Mouse (Mus musculus): ENCODE data around the gene Gpt2. TPM values are rescaled to one million over a fixed set of nuclear protein-coding genes. Genes with fewer than 3 reads are reported as not detected.
A peak's percentile ranks its signal among the peaks of the same experiment; 100 is the strongest.

Gene Gpt2
- polyA plus RNA-seq, 1 experiment from 2014 or later: 39.1 TPM

DNA sequence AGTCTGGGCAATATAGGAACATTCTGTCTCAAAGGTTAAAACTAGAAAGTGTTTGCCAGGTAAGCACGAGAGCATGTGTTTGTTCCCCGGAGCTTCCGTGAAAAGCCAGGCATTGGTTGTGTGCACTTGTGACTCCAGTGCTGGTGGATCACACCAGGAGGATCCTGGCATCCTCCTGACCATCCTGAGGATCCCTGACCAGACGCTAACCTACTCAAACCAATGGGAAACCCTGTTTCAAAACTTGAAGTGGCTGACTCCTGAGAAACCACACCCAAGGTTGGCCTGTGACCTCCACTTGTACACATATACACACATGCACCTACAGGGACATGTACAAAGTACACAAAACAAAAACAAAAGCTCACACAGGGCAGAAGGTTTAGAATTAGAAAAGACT, 4.4 kb downstream of the Gpt2 start:
- no peak overlapping the region for H3K4me2 ChIP-seq (ENCODE audit: low read length)
- no peak overlapping the region for H3K9ac ChIP-seq (replicated peaks; ENCODE audit: low read depth, low read length)
- 88% methylated on average over 4 of the region's 4 CpGs for WGBS
- peaks cover 33% of the 10 kb centered on the region for H3K4me1 ChIP-seq (replicated peaks; ENCODE audit: control insufficient read depth, insufficient read depth, low read length)
- ATAC-seq: no peak
- no peak overlapping the region for H3K4me3 ChIP-seq (replicated peaks; ENCODE audit: low read length)
- H3K9me3 ChIP-seq (ENCODE audit: control insufficient read depth, low read length): no peaks in the 10 kb centered on the region
- no peaks in the 10 kb centered on the region for H3K27me3 ChIP-seq (replicated peaks; ENCODE audit: control insufficient read depth, insufficient read depth, low read length)
- no peak overlapping the region for H3K27ac ChIP-seq (ENCODE audit: low read length)
- H3K36me3 ChIP-seq (ENCODE audit: control insufficient read depth, insufficient read depth): no peaks in the 10 kb centered on the region

DNA sequence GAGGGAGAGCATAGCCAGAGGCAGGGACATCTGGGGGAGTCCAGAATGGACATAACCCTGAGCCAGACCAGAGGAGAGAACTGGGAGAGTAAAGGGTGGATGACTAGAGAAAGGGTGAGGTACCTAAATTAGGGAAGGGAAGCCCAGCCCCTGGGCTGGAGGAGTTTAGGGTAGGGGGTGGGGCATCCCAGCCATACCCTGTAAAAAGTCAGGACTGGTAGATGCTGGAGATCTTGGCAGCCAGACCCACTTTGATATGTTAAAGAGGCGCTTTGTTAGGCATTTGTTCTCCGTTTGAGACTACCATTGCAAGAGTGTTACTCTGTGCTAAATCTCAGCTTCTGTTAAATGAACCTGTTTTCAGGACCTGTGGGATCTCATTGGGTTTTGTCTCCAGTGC, 6.2 kb downstream of the Gpt2 start:
- Histone ChIP-seq H3K4me3 (replicated peaks; ENCODE audit: low read length) (no peak overlapping the region), H3K9me3 (ENCODE audit: control insufficient read depth, low read length) (no peaks in the 10 kb centered on the region), H3K4me1 (replicated peaks; ENCODE audit: control insufficient read depth, insufficient read depth, low read length) (peaks cover 24% of the 10 kb centered on the region), H3K27ac (ENCODE audit: low read length) (peak overlapping the region; percentile 35; the same call in 1 of the 2 replicates), H3K27me3 (replicated peaks; ENCODE audit: control insufficient read depth, insufficient read depth, low read length) (no peaks in the 10 kb centered on the region), H3K4me2 (ENCODE audit: low read length) (no peak overlapping the region), H3K36me3 (ENCODE audit: control insufficient read depth, insufficient read depth) (no peaks in the 10 kb centered on the region), H3K9ac (replicated peaks; ENCODE audit: low read depth, low read length) (no peak overlapping the region)
- WGBS: 18% methylated on average over 2 of the region's 2 CpGs
- 0 out of 2 replicates have a peak, but pooled peaks have one; percentile 15 for ATAC-seq

DNA sequence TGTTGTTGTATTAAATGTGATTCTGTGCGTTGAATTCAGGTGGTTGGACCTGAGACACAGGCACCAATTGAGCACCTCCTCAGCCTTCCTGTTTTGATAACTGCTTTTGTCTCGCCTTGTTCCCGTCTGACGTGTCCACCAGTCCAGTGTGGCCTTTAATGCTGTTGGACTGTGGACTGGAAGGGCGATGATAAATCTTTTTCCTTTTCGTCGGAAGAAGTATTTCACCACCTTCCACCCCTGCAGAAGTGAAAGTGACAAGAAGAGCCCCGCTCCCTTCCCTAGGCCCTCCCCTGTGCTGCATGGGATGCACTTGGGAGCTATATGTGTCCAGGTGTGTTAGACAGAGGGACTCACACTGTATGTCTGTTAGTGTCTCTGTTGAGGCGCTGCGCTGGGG, 8.1 kb downstream of the Gpt2 start:
- Histone ChIP-seq H3K27me3 (replicated peaks; ENCODE audit: control insufficient read depth, insufficient read depth, low read length) (no peaks in the 10 kb centered on the region), H3K4me1 (replicated peaks; ENCODE audit: control insufficient read depth, insufficient read depth, low read length) (peaks cover 16% of the 10 kb centered on the region), H3K9me3 (ENCODE audit: control insufficient read depth, low read length) (no peaks in the 10 kb centered on the region), H3K36me3 (ENCODE audit: control insufficient read depth, insufficient read depth) (peaks cover 3% of the 10 kb centered on the region; the same call in 1 of the 2 replicates), H3K9ac (replicated peaks; ENCODE audit: low read depth, low read length) (no peak overlapping the region), H3K4me2 (ENCODE audit: low read length) (no peak overlapping the region), H3K4me3 (replicated peaks; ENCODE audit: low read length) (no peak overlapping the region), H3K27ac (ENCODE audit: low read length) (no peak overlapping the region)
- 84% methylated on average over 10 of the region's 10 CpGs for WGBS
- peak; percentile 25; the same call in 1 of the 2 replicates for ATAC-seq

DNA sequence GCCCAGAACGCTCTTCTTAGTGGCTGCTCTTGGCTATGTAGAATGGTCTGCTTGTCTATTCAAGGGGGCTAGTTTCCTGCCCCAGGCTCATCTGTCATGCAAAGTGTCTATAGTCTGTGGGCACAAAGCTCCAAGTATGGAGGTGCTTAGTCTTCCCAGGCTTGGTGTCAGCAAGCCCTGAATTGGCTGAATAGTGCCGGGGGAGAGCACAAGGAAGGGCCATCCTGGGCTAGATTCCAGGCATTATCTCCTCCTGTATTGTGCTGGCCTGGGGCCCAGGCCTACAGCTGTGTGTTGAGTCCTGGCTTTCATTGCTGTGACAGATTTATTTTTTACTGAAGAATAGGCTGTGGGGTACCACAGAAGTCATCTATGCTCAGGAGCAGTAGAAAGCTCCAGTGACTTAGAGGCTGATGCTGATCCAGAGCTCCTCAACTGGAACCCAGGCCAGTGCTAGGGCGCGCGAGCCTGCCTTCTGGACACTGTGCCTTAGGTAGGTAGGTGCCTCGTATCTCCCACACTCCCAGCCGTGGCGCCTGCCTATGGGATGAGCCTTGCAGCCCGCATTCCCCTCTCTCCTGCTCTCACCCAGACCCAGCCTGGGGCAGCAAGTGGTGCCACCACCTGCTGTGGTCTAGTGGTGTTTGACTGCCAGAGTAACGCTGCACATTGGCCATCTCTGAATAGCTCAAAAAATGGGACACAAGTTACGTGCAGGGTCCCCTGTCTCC, 8.7 kb downstream of the Gpt2 start:
- peak; percentile 80 for ATAC-seq
- Histone ChIP-seq H3K27me3 (replicated peaks; ENCODE audit: control insufficient read depth, insufficient read depth, low read length) (no peaks in the 10 kb centered on the region), H3K4me3 (replicated peaks; ENCODE audit: low read length) (no peak overlapping the region), H3K36me3 (ENCODE audit: control insufficient read depth, insufficient read depth) (peaks cover 10% of the 10 kb centered on the region; the same call in 1 of the 2 replicates), H3K27ac (ENCODE audit: low read length) (no peak overlapping the region), H3K4me1 (replicated peaks; ENCODE audit: control insufficient read depth, insufficient read depth, low read length) (peaks cover 16% of the 10 kb centered on the region), H3K9ac (replicated peaks; ENCODE audit: low read depth, low read length) (no peak overlapping the region), H3K9me3 (ENCODE audit: control insufficient read depth, low read length) (no peaks in the 10 kb centered on the region), H3K4me2 (ENCODE audit: low read length) (no peak overlapping the region)
- 50% methylated on average over 11 of the region's 11 CpGs for WGBS

DNA sequence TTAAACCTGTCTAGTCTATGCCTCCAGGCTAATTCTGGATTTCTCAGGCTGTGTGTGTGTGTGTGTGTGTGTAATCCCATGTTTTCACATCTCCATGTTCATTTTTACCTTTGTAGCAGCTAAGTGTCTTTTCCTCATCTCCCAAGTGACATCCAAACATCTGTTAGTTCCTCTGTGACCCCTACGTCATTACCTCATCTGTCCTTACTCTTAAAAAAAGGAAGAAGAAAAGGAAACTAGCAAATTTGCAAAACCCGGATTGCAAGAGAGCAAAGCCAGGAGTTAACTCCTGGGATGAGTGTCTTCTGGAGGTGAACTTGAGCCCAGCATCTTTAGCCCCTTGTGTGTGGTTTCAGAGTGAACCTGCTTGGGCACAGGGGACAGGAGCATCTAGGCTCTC, 10.0 kb downstream of the Gpt2 start:
- H3K4me2 ChIP-seq (ENCODE audit: low read length): no peak overlapping the region
- no peak overlapping the region for H3K9ac ChIP-seq (replicated peaks; ENCODE audit: low read depth, low read length)
- no peak overlapping the region for H3K27ac ChIP-seq (ENCODE audit: low read length)
- H3K27me3 ChIP-seq (replicated peaks; ENCODE audit: control insufficient read depth, insufficient read depth, low read length): no peaks in the 10 kb centered on the region
- H3K9me3 ChIP-seq (ENCODE audit: control insufficient read depth, low read length): no peaks in the 10 kb centered on the region
- no peak overlapping the region for H3K4me3 ChIP-seq (replicated peaks; ENCODE audit: low read length)
- peaks cover 16% of the 10 kb centered on the region for H3K4me1 ChIP-seq (replicated peaks; ENCODE audit: control insufficient read depth, insufficient read depth, low read length)
- WGBS: 82% methylated on average over 2 of the region's 2 CpGs
- H3K36me3 ChIP-seq (ENCODE audit: control insufficient read depth, insufficient read depth): peaks cover 11% of the 10 kb centered on the region; the same call in 1 of the 2 replicates
- ATAC-seq: no peak

DNA sequence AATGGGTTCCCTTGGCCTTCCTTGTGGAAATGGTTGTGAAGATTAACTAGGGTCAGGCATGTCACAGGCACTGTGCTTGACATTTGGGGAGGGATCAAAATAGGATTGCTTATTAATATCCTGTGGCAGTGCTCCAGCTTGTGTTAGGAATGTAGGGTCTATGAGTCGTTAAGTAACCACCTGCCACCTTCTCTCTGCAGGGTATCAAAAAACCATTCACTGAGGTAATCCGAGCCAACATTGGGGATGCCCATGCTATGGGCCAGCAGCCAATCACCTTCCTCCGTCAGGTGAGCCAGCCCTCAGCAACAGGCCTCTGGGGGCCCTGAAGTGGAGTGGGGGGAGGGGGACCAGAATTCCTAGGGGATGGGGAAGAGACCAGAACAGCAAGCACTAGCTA, 10.7 kb downstream of the Gpt2 start:
- H3K36me3 ChIP-seq (ENCODE audit: control insufficient read depth, insufficient read depth): peaks cover 14% of the 10 kb centered on the region
- H3K9me3 ChIP-seq (ENCODE audit: control insufficient read depth, low read length): no peaks in the 10 kb centered on the region
- H3K27me3 ChIP-seq (replicated peaks; ENCODE audit: control insufficient read depth, insufficient read depth, low read length): no peaks in the 10 kb centered on the region
- no peak for ATAC-seq
- H3K9ac ChIP-seq (replicated peaks; ENCODE audit: low read depth, low read length): no peak overlapping the region
- 49% methylated on average over 3 of the region's 3 CpGs for WGBS
- no peak overlapping the region for H3K4me2 ChIP-seq (ENCODE audit: low read length)
- peaks cover 16% of the 10 kb centered on the region for H3K4me1 ChIP-seq (replicated peaks; ENCODE audit: control insufficient read depth, insufficient read depth, low read length)
- no peak overlapping the region for H3K27ac ChIP-seq (ENCODE audit: low read length)
- H3K4me3 ChIP-seq (replicated peaks; ENCODE audit: low read length): no peak overlapping the region

DNA sequence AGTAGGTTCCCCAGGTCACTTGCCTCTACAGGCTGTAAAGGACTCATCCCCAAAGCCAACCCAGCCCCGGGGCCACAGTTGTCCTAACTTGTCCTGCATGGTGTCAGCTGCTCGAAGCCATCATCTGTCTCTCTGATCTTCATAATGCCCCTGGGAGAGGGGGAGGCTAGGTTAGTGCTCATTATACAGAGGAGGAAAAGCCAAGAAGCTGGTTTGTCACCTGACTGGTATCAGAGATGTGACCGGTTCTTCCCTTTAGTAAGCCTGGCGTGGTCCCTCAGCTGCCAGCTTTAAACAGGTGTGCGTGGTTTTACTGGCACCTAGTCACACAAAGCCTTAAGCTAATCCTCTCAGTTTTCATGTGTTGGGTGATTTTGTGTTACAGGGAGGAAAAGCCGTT, 12.3 kb downstream of the Gpt2 start:
- no peak overlapping the region for H3K27ac ChIP-seq (ENCODE audit: low read length)
- no peaks in the 10 kb centered on the region for H3K27me3 ChIP-seq (replicated peaks; ENCODE audit: control insufficient read depth, insufficient read depth, low read length)
- H3K4me2 ChIP-seq (ENCODE audit: low read length): no peak overlapping the region
- H3K9me3 ChIP-seq (ENCODE audit: control insufficient read depth, low read length): no peaks in the 10 kb centered on the region
- H3K9ac ChIP-seq (replicated peaks; ENCODE audit: low read depth, low read length): no peak overlapping the region
- peaks cover 9% of the 10 kb centered on the region for H3K4me1 ChIP-seq (replicated peaks; ENCODE audit: control insufficient read depth, insufficient read depth, low read length)
- H3K36me3 ChIP-seq (ENCODE audit: control insufficient read depth, insufficient read depth): peaks cover 22% of the 10 kb centered on the region
- WGBS: 93% methylated on average over 6 of the region's 6 CpGs
- ATAC-seq: no peak
- no peak overlapping the region for H3K4me3 ChIP-seq (replicated peaks; ENCODE audit: low read length)

DNA sequence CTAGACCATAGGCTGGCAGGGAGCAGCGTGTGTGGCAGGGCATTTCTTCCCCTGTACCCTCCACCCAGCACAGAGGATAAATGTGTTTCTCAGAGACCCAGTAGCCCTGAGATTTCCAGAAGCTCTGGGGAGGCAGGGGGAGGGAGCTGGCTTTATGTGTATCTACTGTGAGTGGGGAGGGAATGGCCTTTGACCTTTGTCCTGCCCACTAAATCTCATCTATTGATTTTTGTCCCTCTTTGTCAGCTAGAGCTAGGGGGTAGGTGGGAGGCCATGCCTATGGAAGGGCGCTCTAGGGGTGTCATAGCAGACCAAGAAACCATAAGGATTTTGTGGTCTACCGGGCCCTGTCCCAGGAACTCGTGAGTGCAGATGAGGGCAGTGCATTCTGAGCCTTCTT, 14.2 kb downstream of the Gpt2 start:
- ATAC-seq: no peak
- Histone ChIP-seq H3K4me3 (replicated peaks; ENCODE audit: low read length) (no peak overlapping the region), H3K27ac (ENCODE audit: low read length) (no peak overlapping the region), H3K36me3 (ENCODE audit: control insufficient read depth, insufficient read depth) (peaks cover 31% of the 10 kb centered on the region), H3K9me3 (ENCODE audit: control insufficient read depth, low read length) (no peaks in the 10 kb centered on the region), H3K27me3 (replicated peaks; ENCODE audit: control insufficient read depth, insufficient read depth, low read length) (no peaks in the 10 kb centered on the region), H3K4me1 (replicated peaks; ENCODE audit: control insufficient read depth, insufficient read depth, low read length) (no peaks in the 10 kb centered on the region; the same call in 1 of the 2 replicates), H3K4me2 (ENCODE audit: low read length) (no peak overlapping the region), H3K9ac (replicated peaks; ENCODE audit: low read depth, low read length) (no peak overlapping the region)
- 74% methylated on average over 4 of the region's 4 CpGs for WGBS

DNA sequence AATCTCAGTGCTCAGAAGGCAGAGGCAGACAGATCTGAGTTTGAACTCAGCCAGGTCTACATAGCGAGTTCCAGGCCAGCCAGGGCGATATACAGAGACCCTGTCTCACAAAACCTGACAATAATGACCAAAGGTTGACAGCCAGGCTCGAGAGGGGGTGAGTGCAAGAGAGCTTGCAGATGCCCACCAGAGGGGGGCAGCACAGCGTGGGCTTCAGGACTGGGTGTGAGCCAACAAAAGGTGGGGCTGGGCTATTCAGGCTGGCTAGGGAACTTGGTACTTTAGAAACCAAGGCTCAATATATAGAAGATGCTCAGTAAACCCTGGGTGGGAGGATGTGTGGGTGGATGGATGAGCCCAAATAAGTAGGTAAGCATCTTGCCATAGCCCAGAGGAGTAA, 16.3 kb downstream of the Gpt2 start:
- Histone ChIP-seq H3K27me3 (replicated peaks; ENCODE audit: control insufficient read depth, insufficient read depth, low read length) (no peaks in the 10 kb centered on the region), H3K27ac (ENCODE audit: low read length) (no peak overlapping the region), H3K9me3 (ENCODE audit: control insufficient read depth, low read length) (no peaks in the 10 kb centered on the region), H3K4me3 (replicated peaks; ENCODE audit: low read length) (no peak overlapping the region), H3K9ac (replicated peaks; ENCODE audit: low read depth, low read length) (no peak overlapping the region), H3K36me3 (ENCODE audit: control insufficient read depth, insufficient read depth) (peaks cover 33% of the 10 kb centered on the region), H3K4me1 (replicated peaks; ENCODE audit: control insufficient read depth, insufficient read depth, low read length) (no peaks in the 10 kb centered on the region), H3K4me2 (ENCODE audit: low read length) (no peak overlapping the region)
- ATAC-seq: no peak
- WGBS: 77% methylated on average over 4 of the region's 4 CpGs

All from forebrain, embryonic 16.5 days (tissue).